Mouse (Mus musculus) cerebellum, adult 18-20 months (tissue): ENCODE data around the gene Fat3.

Experiments
- DNase-seq, 2 experiments: peaks; one replicate each; pipeline ENCODE4 v3.0.0; 2021

Gene Fat3

GRCm38 (mm10) chr9:16114821-16115485 is 386.1 kb downstream of the Fat3 start:
- DNase-seq: no peak

DNA sequence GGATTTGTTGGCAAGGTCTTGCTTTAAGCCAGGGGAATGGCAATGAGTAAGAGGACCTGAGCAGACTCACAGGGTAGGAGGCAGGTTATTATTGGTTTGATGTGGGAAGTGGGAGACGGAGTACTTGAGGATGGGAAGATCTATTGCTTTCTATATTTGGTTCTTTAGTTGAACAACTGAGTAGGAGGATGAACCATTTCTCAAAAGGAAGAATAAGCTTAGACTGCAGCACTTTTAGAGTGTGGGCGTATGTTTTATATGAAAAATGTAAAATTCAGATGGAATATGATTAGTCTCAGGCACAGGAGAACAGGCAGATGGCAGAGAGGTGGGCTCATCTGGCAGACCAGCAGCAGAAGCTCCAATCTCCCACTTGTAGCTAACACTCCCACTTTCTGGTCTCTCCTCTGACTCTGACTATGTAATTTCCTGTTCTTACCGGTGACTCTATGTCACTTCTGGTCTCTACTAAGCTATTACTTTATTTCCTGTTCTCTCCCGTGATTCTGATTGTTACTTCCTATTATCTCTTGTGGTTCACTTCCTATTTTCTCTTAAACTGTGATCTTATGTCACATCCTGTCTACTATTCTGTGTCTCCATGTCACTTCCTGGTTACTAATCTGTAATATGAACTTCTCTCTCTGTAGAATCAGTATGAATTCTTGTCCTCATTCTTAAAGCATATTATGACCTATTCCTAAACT is 387.0 kb downstream of the Fat3 start:
- DNase-seq: no peak

GRCm38 (mm10) chr9:16107900-16108299 is 393.2 kb downstream of the Fat3 start:
- no peak for DNase-seq

DNA sequence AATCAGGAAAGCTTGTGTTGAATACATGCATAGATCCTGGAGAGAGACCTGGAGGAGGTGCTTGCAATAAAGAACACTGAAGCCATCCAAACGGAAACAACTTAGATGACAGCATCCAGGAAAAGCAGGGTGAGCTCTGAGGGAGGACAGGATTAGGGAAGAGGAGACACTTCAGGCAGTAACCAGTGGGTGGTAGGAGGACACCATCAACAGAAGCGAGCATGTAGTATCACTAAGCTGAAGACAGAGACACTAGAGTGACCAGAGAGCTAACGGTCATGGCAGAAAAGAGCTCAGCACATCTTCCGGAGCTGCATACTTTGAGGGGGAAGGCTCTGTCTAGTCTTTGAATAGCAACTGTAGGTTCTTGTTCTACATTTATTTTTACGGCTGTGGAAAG is 393.7 kb downstream of the Fat3 start:
- DNase-seq: no peak

- DNase-seq: no peak
Measured at GRCm38 (mm10) chr9:16098553-16098952, 402.5 kb downstream of the Fat3 start.

DNA sequence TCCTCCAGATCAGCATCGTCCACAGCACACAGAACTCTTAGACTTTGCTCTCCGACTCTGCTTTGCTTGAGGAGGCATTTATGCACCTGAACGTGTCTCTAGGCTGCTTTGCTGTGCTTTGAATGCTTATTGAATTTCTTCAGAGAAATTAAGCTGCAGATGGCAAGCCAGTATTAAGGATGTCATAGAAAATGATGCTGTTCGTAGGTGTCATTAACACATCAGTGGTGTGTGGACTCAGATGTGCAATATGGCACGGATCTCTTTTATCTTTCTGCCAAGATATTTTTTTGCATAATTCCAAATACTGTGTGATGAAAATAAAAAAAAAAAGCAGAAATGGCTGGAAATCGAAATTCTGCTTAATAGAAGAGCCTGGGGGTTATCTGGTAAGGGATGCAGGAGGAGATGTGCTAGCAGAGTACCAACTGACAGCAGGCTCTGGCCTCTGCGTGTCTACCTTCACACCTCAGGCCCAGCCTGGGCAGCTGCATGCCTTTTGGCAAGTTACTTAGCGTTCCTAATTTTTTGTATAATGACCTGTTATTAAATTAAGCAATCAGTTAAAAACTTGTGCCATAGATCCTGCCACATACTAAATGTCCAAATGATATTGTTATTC is 407.9 kb downstream of the Fat3 start:
- DNase-seq: no peak

GRCm38 (mm10) chr9:16092051-16092967 is 408.8 kb downstream of the Fat3 start:
- no peak for DNase-seq

- no peak for DNase-seq
Measured at GRCm38 (mm10) chr9:16079292-16079691, 421.8 kb downstream of the Fat3 start.

DNA sequence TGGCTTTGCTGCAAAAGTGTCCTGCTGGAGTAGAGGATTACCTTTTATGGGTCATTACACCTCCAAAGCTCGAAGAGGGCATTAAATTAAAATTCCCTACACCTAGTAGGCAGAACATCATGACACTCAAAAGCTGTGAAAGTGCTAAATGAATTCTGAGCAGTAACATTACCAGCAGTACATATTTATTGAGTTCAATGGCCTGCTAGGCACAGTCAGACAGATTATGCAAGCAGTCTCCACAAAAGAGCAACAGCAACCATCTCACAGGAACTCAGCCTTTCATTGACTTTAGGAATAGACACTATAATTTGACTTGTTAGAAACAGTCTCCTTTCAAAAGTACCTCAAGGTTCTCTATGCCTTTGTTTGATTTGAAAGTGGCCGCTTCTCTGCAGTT is 426.4 kb downstream of the Fat3 start:
- DNase-seq: no peak

DNA sequence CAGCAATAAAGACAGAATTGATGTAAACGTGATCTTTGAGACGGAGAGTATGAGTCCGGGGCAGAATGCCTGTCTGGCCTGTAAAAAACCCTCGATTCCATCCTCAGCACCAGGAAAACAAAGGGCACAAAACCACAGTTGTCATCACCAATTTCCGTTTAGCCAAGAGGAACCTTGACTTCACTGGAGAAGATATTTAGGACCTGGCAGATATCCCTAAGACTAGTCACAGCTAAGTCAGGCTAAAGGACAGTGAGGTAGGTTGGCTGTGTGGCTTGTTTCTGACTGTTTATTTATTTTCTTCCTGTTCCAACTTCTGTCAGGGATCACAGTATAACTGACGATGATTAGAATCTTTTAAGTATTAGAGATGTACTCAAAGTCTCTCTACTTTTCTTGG is 427.0 kb downstream of the Fat3 start:
- no peak for DNase-seq

DNA sequence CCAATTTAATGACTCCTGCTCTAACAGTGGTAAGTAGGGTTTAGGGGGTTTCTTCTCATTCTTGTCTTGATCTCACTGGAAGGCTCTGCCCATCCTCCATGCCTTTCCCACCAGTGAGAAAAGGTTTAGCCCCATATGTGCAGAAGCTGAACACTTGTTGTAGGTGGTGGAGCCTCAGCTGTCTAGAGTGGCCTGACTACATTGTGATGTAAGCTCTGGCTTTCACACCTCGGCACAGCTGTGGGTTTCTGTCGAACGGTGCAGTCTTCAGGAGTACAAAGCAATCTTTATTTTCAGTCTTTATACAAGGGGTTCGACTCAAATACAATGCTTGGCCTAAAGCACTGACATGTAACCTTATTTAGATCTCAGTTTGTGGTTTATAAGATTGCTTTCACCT is 437.6 kb downstream of the Fat3 start:
- no peak for DNase-seq

DNA sequence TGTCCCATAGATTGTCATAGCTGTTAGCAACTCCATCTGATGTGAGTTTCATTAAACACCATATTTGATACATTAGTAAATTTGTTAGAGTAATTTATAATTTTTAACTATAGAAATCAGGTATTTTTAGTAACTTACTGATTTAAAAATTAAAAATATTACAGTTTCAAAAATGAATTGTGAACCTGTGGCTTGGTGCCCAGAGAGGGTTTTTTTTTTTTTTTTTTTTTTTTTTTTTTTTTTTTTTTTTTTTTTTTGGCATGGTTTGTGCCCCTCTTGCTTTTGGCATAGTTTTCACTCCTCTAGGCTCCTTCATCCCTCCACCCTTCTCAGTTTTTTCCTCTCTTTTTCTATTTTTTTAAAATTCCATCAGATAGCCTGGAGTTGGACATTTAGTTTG is 438.6 kb downstream of the Fat3 start:
- no peak for DNase-seq

GRCm38 (mm10) chr9:16046686-16047085 is 454.4 kb downstream of the Fat3 start:
- no peak for DNase-seq

- no peak for DNase-seq
Measured at GRCm38 (mm10) chr9:16037375-16037774, 463.7 kb downstream of the Fat3 start.

DNA sequence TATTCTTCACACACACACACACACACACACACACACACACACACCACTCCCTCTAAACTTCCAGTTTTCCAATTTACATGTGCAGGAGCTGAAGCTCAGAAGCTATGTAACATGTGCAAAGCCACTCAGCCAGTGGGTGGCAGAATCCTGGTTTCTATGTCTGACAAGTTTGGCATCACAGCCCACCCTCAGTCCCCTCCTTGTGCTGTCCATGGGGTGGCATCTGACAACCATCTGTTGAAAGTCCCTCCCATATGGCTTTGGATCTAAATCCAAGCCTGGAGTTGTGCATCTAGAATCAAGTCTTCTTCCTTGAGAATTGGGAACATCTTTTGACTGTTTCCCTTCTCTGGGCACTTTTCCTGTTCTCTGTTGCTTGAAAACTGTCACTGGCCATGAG is 464.7 kb downstream of the Fat3 start:
- DNase-seq: no peak

GRCm38 (mm10) chr9:16029715-16030285 is 471.3 kb downstream of the Fat3 start:
- DNase-seq: no peak

GRCm38 (mm10) chr9:16029066-16029465 is 472.0 kb downstream of the Fat3 start:
- DNase-seq: no peak

GRCm38 (mm10) chr9:16028394-16028911 is 472.6 kb downstream of the Fat3 start:
- DNase-seq: no peak

DNA sequence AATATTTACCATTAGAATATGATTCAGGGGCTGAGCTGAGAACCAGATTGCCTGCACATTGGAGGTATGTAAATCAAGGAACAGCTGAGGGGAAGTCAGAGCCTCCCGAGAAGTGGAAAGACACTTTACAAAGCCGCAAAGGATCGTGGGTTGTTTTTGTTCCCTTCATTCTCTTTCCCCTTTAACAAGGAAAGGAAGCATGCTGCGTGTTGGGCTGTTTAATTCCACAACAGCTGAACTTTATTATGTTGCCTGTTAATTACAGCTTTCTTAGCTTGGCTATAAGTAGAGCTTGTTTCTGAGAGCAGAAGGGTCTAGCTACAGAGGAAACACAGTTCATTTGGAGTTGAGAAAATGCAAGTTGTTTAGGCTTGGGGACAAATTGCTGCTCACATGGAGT is 475.0 kb downstream of the Fat3 start:
- no peak for DNase-seq

GRCm38 (mm10) chr9:16024706-16025105 is 476.4 kb downstream of the Fat3 start:
- no peak for DNase-seq

GRCm38 (mm10) chr9:16014115-16014514 is 487.0 kb downstream of the Fat3 start:
- no peak for DNase-seq

DNA sequence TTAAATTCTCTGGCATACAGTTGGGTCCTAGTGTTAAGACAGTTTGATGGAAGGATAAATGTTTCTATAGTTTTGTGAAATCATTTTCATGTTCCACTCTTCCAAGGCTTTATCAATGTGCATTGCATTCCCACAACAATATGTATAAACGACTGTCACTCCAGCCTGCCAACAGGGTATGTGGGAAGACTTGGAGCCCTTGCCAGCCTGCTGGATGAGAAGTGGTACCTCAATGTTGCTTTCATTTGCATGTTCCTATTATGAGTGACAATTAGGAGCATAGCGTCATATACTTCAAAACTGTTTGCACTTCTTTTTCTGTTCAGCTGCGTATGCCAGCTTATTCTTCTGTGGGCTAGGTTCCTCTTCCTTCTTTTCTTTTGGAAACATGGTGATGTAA is 489.7 kb downstream of the Fat3 start:
- no peak for DNase-seq

GRCm38 (mm10) chr9:16007516-16007915 is 493.6 kb downstream of the Fat3 start:
- DNase-seq: no peak
